ENCODE assay signal across 14 mouse cellular contexts in the genomic region with DNA sequence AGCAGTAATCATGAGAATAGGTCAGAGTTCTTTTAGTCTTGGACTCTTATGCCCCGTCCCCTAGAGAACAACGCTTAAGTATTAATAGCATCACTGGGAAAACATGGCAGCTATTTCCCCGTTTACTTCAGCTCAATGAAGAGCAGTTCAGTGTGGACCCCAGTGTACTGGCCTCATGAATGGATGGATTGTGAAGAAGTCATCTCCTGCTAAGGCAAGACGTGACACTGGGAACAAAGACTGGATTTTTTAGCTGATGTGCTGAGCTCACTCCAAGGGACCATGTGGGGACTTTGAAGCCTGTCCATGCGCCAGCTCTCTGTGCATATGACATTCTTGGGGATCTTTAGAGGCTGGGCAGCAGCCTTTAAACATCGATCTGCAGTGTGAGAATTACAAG.
DNase-seq lines count a peak whose midpoint lies in the region; ATAC-seq lines count a peak whose summit lies in the region.
"Had no signal": no experiment of that assay in that cellular context is flagged by ENCODE, and none has a peak within 500 bp of the region (broad histone marks: within the 10 kb centered on the region; RNA-seq: fewer than 3 reads in every experiment).

No protein-coding gene starts in this region.

- peak; percentile 4 to 12 for DNase-seq in cerebellum, postnatal 10 days
- peak; percentile 17 to 25 for DNase-seq in layer of hippocampus, adult 8-10 months (ENCODE audit: low spot score in 2 of 2)
- no peak for DNase-seq in layer of hippocampus, postnatal 25 days (ENCODE audit: extremely low spot score in 1 of 2, low spot score in 1 of 2)
- DNase-seq in right cerebral cortex, postnatal 10 days (ENCODE audit: low spot score in 2 of 2): peak; percentile 26 to 42
- DNase-seq in right cerebral cortex, postnatal 4 days: no peak
- DNase-seq in urinary bladder, postnatal 10 days (ENCODE audit: low spot score): no peak
- no peak for DNase-seq in right cerebral cortex, postnatal 25 days
- DNase-seq: adrenal gland, adult 2 months; heart, adult 2 months; heart, postnatal 36 days; kidney, adult 11 months; kidney, postnatal 36 days; thymus, postnatal 36 days had no signal

- ATAC-seq in cerebellum, adult (ENCODE audit: insufficient number of reproducible peaks, low FRiP score, low TSS enrichment): no peak

Comparison
In these comparisons a context has a peak if more than half of its experiments do, and no peak if none do; other contexts are left out.
1. DNase-seq: peak in cerebellum, postnatal 10 days (2 of 2), layer of hippocampus, adult 8-10 months (2 of 2) and right cerebral cortex, postnatal 10 days (2 of 2); none in layer of hippocampus, postnatal 25 days (0 of 2), right cerebral cortex, postnatal 4 days (single experiment), urinary bladder, postnatal 10 days (single experiment) and right cerebral cortex, postnatal 25 days (single experiment).